Mouse (Mus musculus) forebrain, embryonic 13.5 days (tissue): ENCODE data around the gene Slc17a2. TPM values are rescaled to one million over a fixed set of nuclear protein-coding genes. Genes with fewer than 3 reads are reported as not detected.

Experiments
- ATAC-seq: fragments of 200-750 bp; cut with Nextera tagmentation; 2 replicates; pipeline ENCODE4 v1.8.0; 2017
- H3K27ac ChIP-seq: fragments of 300-500 bp; sonication (generic); 2 replicates; pipeline ENCODE4 v1.5.1; 2015; ENCODE audit warnings: inconsistent platforms, mild to moderate bottlenecking, moderate library complexity
- H3K27me3 ChIP-seq: fragments of 300-500 bp; sonication (generic); 2 replicates; pipeline ENCODE4 v1.6.1; 2015; ENCODE audit warnings: mild to moderate bottlenecking, inconsistent platforms
- H3K36me3 ChIP-seq: fragments of 300-500 bp; sonication (generic); 2 replicates; pipeline ENCODE4 v1.6.1; 2015; ENCODE audit warnings: mild to moderate bottlenecking, inconsistent platforms; ENCODE audit not compliant: poor library complexity, severe bottlenecking
- H3K4me1 ChIP-seq: fragments of 300-500 bp; sonication (generic); 2 replicates; pipeline ENCODE4 v1.6.1; 2015; ENCODE audit warnings: inconsistent platforms
- H3K4me2 ChIP-seq: fragments of 300-500 bp; sonication (generic); 2 replicates; pipeline ENCODE4 v1.6.1; 2015; ENCODE audit warnings: inconsistent platforms, mild to moderate bottlenecking, moderate library complexity
- H3K4me3 ChIP-seq: fragments of 300-500 bp; sonication (generic); 2 replicates; pipeline ENCODE4 v1.5.1; 2015; ENCODE audit warnings: mild to moderate bottlenecking, inconsistent platforms
- H3K9ac ChIP-seq: fragments of 300-500 bp; sonication (generic); 2 replicates; pipeline ENCODE4 v1.6.1; 2015; ENCODE audit warnings: mild to moderate bottlenecking, inconsistent platforms
- H3K9me3 ChIP-seq: fragments of 300-500 bp; sonication (generic); replicated peaks from 2 replicates; pipeline ENCODE4 v1.6.1; 2016; ENCODE audit warnings: inconsistent platforms
- WGBS: fragments of 180-500 bp; shearing (Covaris S2); methylation state at CpG from one replicate; pipeline ENCODE4 v1.1.7; 2015; 5-methylcytosine and 5-hydroxymethylcytosine counted together
- polyA plus RNA-seq: library from polyadenylated mRNA; unstranded; fragments of >200 nt; fragmentation: Nextera tagmentation; extraction: Ambion mirVana; gene quantifications from 2 replicates; pipeline ENCODE4 v1.2.1, GENCODE M21; 2015

Gene Slc17a2
- polyA plus RNA-seq, 1 experiment from 2014 or later = not detected

- WGBS = 71% methylated on average over 4 of the region's 4 CpGs
- H3K4me3 ChIP-seq = no peak overlapping the region
Observed at GRCm38 (mm10) chr13:23820179-23820940, 13.6 kb downstream of the Slc17a2 start.

GRCm38 (mm10) chr13:23822213-23822612 lies 15.4 kb downstream of the Slc17a2 start:
- Histone ChIP-seq H3K9me3 (no peaks in the 10 kb centered on the region), H3K4me2 (no peak overlapping the region), H3K27ac (no peak overlapping the region), H3K36me3 (no peaks in the 10 kb centered on the region), H3K27me3 (no peaks in the 10 kb centered on the region), H3K9ac (no peak overlapping the region), H3K4me3 (no peak overlapping the region), H3K4me1 (no peaks in the 10 kb centered on the region)
- no peak for ATAC-seq
- WGBS = 86% methylated on average over 3 of the region's 3 CpGs

More at GRCm38 (mm10) chr13:23820179-23820940, 13.6 kb downstream of the Slc17a2 start:
- no peaks in the 10 kb centered on the region for H3K36me3 ChIP-seq
- ATAC-seq = no peak
- no peak overlapping the region for H3K27ac ChIP-seq
- H3K4me1 ChIP-seq = no peaks in the 10 kb centered on the region
- H3K9me3 ChIP-seq = no peaks in the 10 kb centered on the region
- no peak overlapping the region for H3K4me2 ChIP-seq
- H3K27me3 ChIP-seq = no peaks in the 10 kb centered on the region
- no peak overlapping the region for H3K9ac ChIP-seq

- 80% methylated on average over 3 of the region's 3 CpGs for WGBS
- Histone ChIP-seq H3K4me3 (no peak overlapping the region), H3K27ac (no peak overlapping the region), H3K4me1 (no peaks in the 10 kb centered on the region), H3K9ac (no peak overlapping the region), H3K9me3 (no peaks in the 10 kb centered on the region), H3K27me3 (no peaks in the 10 kb centered on the region), H3K36me3 (no peaks in the 10 kb centered on the region), H3K4me2 (no peak overlapping the region)
- no peak for ATAC-seq
Observed at GRCm38 (mm10) chr13:23826606-23827005, 19.8 kb downstream of the Slc17a2 start.

- Histone ChIP-seq H3K4me2 (no peak overlapping the region), H3K27me3 (no peaks in the 10 kb centered on the region), H3K9me3 (no peaks in the 10 kb centered on the region), H3K9ac (no peak overlapping the region), H3K36me3 (no peaks in the 10 kb centered on the region), H3K4me3 (no peak overlapping the region), H3K4me1 (no peaks in the 10 kb centered on the region), H3K27ac (no peak overlapping the region)
- WGBS = 24% methylated on average over 6 of the region's 6 CpGs
- no peak for ATAC-seq
Observed at GRCm38 (mm10) chr13:23833053-23833452, 26.3 kb downstream of the Slc17a2 start.

- Histone ChIP-seq H3K4me3 (no peak overlapping the region), H3K36me3 (no peaks in the 10 kb centered on the region), H3K9me3 (no peaks in the 10 kb centered on the region), H3K27me3 (no peaks in the 10 kb centered on the region), H3K4me2 (no peak overlapping the region), H3K4me1 (no peaks in the 10 kb centered on the region), H3K27ac (no peak overlapping the region), H3K9ac (no peak overlapping the region)
- WGBS = 90% methylated on average over 5 of the region's 5 CpGs
- no peak for ATAC-seq
Observed at GRCm38 (mm10) chr13:23834836-23835235, 28.0 kb downstream of the Slc17a2 start.

- Histone ChIP-seq H3K27me3 (no peaks in the 10 kb centered on the region), H3K4me1 (no peaks in the 10 kb centered on the region), H3K9me3 (no peaks in the 10 kb centered on the region), H3K36me3 (no peaks in the 10 kb centered on the region), H3K4me2 (no peak overlapping the region), H3K9ac (no peak overlapping the region), H3K27ac (no peak overlapping the region), H3K4me3 (no peak overlapping the region)
- ATAC-seq = no peak
- WGBS = 93% methylated on average over 5 of the region's 5 CpGs
Observed at GRCm38 (mm10) chr13:23836630-23837029, 29.8 kb downstream of the Slc17a2 start.

- ATAC-seq = no peak
- no peak within 1 kb of the TSS for H3K4me3 ChIP-seq
- no peaks in the 10 kb centered on the region for H3K9me3 ChIP-seq
- no peaks in the 10 kb centered on the region for H3K27me3 ChIP-seq
- no peaks in the 10 kb centered on the region for H3K36me3 ChIP-seq
- no peak within 1 kb of the TSS for H3K4me2 ChIP-seq
- WGBS = 87% methylated on average over 2 of the region's 2 CpGs
- H3K4me1 ChIP-seq = no peaks in the 10 kb centered on the region
- H3K9ac ChIP-seq = no peak within 1 kb of the TSS
- no peak within 1 kb of the TSS for H3K27ac ChIP-seq
Observed at GRCm38 (mm10) chr13:23839308-23839707, 32.5 kb downstream of the Slc17a2 start, which contains the start of gene Slc17a3. Slc17a3 (plus strand) TSS chr13:23839434.

GRCm38 (mm10) chr13:23845851-23846250 lies 39.1 kb downstream of the Slc17a2 start:
- WGBS = 32% methylated on average over 4 of the region's 4 CpGs
- no peaks in the 10 kb centered on the region for H3K27me3 ChIP-seq
- no peak overlapping the region for H3K4me2 ChIP-seq
- no peak overlapping the region for H3K27ac ChIP-seq
- ATAC-seq = no peak
- no peak overlapping the region for H3K9ac ChIP-seq
- no peaks in the 10 kb centered on the region for H3K36me3 ChIP-seq
- H3K4me1 ChIP-seq = no peaks in the 10 kb centered on the region
- no peak overlapping the region for H3K4me3 ChIP-seq
- H3K9me3 ChIP-seq = no peaks in the 10 kb centered on the region

GRCm38 (mm10) chr13:23849299-23849698 lies 42.5 kb downstream of the Slc17a2 start:
- Histone ChIP-seq H3K9ac (no peak overlapping the region), H3K27me3 (no peaks in the 10 kb centered on the region), H3K27ac (no peak overlapping the region), H3K4me1 (no peaks in the 10 kb centered on the region), H3K36me3 (no peaks in the 10 kb centered on the region), H3K9me3 (no peaks in the 10 kb centered on the region), H3K4me2 (no peak overlapping the region), H3K4me3 (no peak overlapping the region)
- ATAC-seq = no peak
- 82% methylated on average over 2 of the region's 2 CpGs for WGBS

- no peak for ATAC-seq
- no peak overlapping the region for H3K27ac ChIP-seq
- H3K4me1 ChIP-seq = no peaks in the 10 kb centered on the region
- H3K4me3 ChIP-seq = no peak overlapping the region
- WGBS = 71% methylated on average over 3 of the region's 3 CpGs
- no peaks in the 10 kb centered on the region for H3K9me3 ChIP-seq
- no peaks in the 10 kb centered on the region for H3K36me3 ChIP-seq
- H3K9ac ChIP-seq = no peak overlapping the region
- H3K4me2 ChIP-seq = no peak overlapping the region
- no peaks in the 10 kb centered on the region for H3K27me3 ChIP-seq
Observed at GRCm38 (mm10) chr13:23856401-23856800, 49.6 kb downstream of the Slc17a2 start.

GRCm38 (mm10) chr13:23861815-23862214 lies 55.0 kb downstream of the Slc17a2 start:
- Histone ChIP-seq H3K9me3 (no peaks in the 10 kb centered on the region), H3K27me3 (no peaks in the 10 kb centered on the region), H3K4me3 (no peak overlapping the region), H3K4me1 (no peaks in the 10 kb centered on the region), H3K27ac (no peak overlapping the region), H3K9ac (no peak overlapping the region), H3K36me3 (no peaks in the 10 kb centered on the region), H3K4me2 (no peak overlapping the region)
- no peak for ATAC-seq

GRCm38 (mm10) chr13:23864711-23865110 lies 57.9 kb downstream of the Slc17a2 start:
- Histone ChIP-seq H3K4me3 (no peak overlapping the region), H3K9ac (no peak overlapping the region), H3K27me3 (no peaks in the 10 kb centered on the region), H3K4me2 (no peak overlapping the region), H3K4me1 (no peaks in the 10 kb centered on the region), H3K27ac (no peak overlapping the region), H3K9me3 (no peaks in the 10 kb centered on the region), H3K36me3 (no peaks in the 10 kb centered on the region)
- 85% methylated on average over 9 of the region's 9 CpGs for WGBS
- no peak for ATAC-seq
